Mouse (Mus musculus) spleen, postnatal 36 days (tissue): Measurements from ENCODE around the gene Vmn2r80.
"Not testable (repeated sequence)": the region's sequence is repeated elsewhere in the genome, so short reads cannot be mapped to it uniquely, and the experiment has no call there.

Experiments used
- DNase-seq, 2 experiments: peaks; one replicate each; pipeline ENCODE4 v3.0.0; 2022; ENCODE audit warnings: low spot score in 2 of 2, mixed read lengths in 1 of 2

Vmn2r80 gene

GRCm38 (mm10) chr10:79148469-79148868, at the start of gene Vmn2r80:
TSS of gene Vmn2r80 (plus strand) at chr10:79148769.
- not testable (repeated sequence) for DNase-seq

- no peak for DNase-seq
Measured at GRCm38 (mm10) chr10:79106325-79107282, 42.0 kb upstream of the Vmn2r80 start.

- DNase-seq = no peak
Measured at GRCm38 (mm10) chr10:79107531-79107930, 41.0 kb upstream of the Vmn2r80 start.

- DNase-seq = no peak
Measured at GRCm38 (mm10) chr10:79109156-79109555, 39.4 kb upstream of the Vmn2r80 start.

- DNase-seq = no peak
Measured at GRCm38 (mm10) chr10:79110482-79110881, 38.1 kb upstream of the Vmn2r80 start.

GRCm38 (mm10) chr10:79115085-79115484, 33.5 kb upstream of the Vmn2r80 start:
- no peak for DNase-seq

- peak; percentile 2 to 9 for DNase-seq
Measured at GRCm38 (mm10) chr10:79116125-79116849, 32.3 kb upstream of the Vmn2r80 start.

GRCm38 (mm10) chr10:79151602-79152001, 3.0 kb downstream of the Vmn2r80 start:
- DNase-seq = no peak

GRCm38 (mm10) chr10:79199973-79200372, 51.4 kb downstream of the Vmn2r80 start:
- DNase-seq = not testable (repeated sequence)

- no peak for DNase-seq
Measured at GRCm38 (mm10) chr10:79220432-79220831, 71.9 kb downstream of the Vmn2r80 start.

GRCm38 (mm10) chr10:79221606-79222005, 73.0 kb downstream of the Vmn2r80 start:
- no peak for DNase-seq

- DNase-seq = no peak
Measured at GRCm38 (mm10) chr10:79222214-79222613, 73.6 kb downstream of the Vmn2r80 start.
